Mouse (Mus musculus): ENCODE results near the gene Dis3l.

DNA sequence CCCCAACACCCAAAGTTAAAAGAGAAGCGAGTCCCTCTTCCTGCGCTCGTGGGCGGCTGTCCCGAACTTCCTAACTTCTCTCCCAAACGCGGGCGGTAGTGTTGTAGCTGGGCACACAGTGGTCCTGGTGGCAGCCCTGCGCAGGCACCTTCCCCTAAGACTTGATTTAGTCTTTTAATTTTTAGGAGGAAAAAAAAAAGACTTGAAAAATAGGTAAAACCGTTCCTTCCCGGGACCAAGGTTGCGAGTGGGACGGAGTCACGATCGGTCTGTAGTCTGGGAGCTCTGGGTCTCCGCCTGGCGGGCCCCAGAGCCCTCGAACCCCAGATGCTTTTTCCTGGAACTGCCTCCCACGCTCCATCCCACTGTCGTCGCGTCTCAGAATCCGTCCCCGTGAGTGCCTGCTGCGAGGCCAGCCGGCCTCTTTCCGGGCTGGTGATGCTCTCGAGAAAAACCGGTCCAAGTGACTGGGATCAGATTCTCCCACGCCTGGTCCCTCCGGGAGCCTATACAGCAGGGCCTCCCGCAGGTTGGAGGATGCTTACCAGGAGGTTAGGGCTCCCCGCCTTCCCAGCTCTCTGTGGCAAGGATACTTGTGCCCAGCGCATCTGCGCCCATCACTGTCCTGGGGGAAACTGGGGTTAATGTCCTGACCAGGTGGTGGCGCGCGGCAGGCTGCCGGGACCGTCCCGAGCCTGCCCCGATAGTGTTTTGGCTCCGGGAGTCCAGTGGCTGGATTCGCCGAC lies 45.6 kb upstream of the Dis3l start:
- no peak for TF ChIP-seq CTCF (IDR thresholded peaks at IDR 0.05; ENCODE audit: extremely low read depth, insufficient read length, insufficient replicate concordance, low read depth, low read length)
- no peak for TF ChIP-seq POLR2A (IDR thresholded peaks at IDR 0.05; ENCODE audit: low read depth, low read length)

Measured in small intestine, adult 2 months (tissue).